Mouse (Mus musculus): Measurements from ENCODE around the gene Atg2a.

DNA sequence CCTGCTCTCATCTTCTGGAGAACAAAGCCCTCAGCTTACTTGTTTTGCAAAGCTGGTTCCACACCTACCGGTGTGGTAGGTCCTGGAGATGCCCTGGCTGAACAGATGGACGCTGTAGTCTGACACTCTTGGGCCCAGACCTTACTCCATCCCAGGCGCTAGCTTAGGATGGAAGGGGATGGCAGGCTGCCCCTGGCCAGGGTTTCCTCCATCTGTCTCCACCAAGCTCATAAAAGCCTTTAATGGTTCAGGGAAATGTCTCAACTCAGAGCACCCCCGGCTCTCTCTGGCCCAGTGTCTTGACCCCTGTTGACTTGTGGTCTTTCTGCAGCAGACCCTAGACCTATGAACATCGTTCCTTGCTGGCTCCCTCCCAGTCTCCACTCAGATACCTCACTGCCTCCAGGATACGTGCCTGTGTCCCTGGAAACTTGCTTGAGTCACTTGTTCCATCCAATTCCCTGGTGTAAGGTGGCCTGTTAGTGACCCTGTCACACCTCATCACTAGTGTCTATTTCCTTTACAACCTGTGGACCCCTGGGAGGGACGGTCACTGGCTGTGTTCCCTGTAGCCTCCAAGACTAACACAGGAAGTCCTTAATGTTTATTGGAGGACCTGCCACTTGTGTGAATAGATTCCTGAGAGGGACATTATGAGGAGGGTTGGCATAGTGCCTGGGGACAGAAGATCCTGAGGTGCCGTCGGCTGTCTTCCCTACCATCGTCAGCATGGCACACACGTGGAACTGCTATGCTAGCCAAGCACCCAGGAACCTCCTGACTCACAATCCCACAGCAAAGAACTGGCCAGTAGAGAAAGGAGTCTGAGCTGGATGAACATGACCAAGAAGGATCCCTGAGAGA lies 26.1 kb downstream of the Atg2a start:
- TF ChIP-seq CTCF (IDR thresholded peaks at IDR 0.05; ENCODE audit: borderline replicate concordance, control insufficient read depth, extremely low read depth, insufficient read depth, low read length, poor library complexity): no peak
- TF ChIP-seq POLR2A (IDR thresholded peaks at IDR 0.05; ENCODE audit: control insufficient read depth, extremely low read depth, insufficient read depth, low read length, poor library complexity): no peak

Measured in thymus, adult 2 months (tissue).